Mouse (Mus musculus): ENCODE results near the gene Fsd1.

- TF ChIP-seq CTCF (IDR thresholded peaks at IDR 0.05; ENCODE audit: low read depth) (no peak), EP300 (IDR thresholded peaks at IDR 0.05; ENCODE audit: low read depth) (no peak)
These were observed 40.6 kb downstream of the Fsd1 start for GRCm38 (mm10) chr17:56026881-56027280.

Data from liver, postnatal 0 days (tissue).